Mouse (Mus musculus): ENCODE measurements around the gene Ifne.
"Not testable (repeated sequence)": the region's sequence is repeated elsewhere in the genome, so short reads cannot be mapped to it uniquely, and the experiment has no call there.

Ifne gene

GRCm38 (mm10) chr4:88867926-88868911, 11.8 kb downstream of the Ifne start:
- peak in 1 of 2 experiments; percentile 15 for DNase-seq (ENCODE audit: low spot score in 2 of 2)

DNA sequence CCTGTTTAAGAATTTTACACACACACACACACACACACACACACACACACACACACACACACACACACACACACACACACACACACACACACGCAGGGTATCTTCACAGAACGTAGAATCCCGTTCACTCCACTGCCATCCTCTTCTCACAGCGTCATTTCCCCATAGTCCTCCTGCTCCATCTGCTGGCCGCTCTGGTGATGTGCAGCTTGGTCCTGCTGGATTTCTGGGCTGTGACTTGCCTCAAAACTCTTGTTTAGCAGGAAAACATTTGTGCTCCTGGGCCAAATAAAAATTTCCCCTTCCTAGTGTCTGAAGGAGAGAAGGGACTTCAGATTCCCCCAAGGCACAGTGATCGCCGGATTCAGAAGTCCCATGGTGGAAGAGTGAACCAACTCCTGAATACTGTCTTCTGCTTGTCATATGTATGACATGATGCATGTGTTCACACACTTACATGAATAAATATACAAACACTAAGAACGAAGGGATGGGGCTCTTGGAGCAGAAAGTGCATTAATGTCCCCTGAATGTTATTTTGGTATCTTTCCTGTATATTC, 12.6 kb downstream of the Ifne start:
- peak; percentile 71 to 80 for DNase-seq (ENCODE audit: low spot score in 2 of 2)

GRCm38 (mm10) chr4:88865011-88865569, 14.9 kb downstream of the Ifne start:
- no peak for DNase-seq (ENCODE audit: low spot score in 2 of 2)

DNA sequence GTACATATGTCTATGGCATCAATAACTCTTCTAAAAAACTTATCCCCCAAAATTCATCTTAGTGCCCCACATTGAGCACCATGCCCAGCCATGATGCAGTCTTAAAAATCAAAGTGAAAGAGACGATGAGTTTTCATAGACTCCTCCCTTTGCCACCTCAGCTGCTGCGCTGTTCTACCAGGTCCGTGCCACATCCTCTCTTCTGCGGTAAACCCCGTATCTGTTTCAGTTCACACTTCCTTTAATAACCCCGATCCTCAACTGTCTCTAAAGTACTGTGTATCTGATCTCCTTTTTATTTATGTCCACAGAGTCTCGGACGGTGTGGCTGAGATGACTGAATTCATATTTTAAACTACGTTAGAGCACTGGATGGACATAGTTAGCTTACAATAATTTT, 15.4 kb downstream of the Ifne start:
- no peak for DNase-seq (ENCODE audit: low spot score in 2 of 2)

DNA sequence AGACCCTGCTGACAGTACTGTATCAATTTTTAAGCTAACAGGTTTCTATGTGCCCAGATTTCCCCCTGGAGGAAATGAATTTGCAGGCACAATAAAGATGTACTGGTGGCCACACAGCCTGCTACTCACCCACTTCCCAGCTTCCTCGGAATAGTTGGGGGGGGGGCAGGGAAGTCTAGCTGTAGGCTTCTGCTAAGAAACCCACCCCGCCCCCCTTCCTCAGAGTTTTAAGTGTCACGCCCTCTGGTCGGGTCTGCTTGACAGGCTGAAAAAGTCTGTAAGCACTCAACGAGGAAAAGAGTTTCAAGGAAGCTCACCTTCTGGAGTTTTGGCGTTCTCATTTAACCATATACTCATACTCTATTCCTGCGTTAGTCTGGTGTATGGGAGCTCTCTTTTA, 16.7 kb downstream of the Ifne start:
- DNase-seq (ENCODE audit: low spot score in 2 of 2): no peak

- no peak for DNase-seq (ENCODE audit: low spot score in 2 of 2)
Measured at GRCm38 (mm10) chr4:88859214-88859613, 20.8 kb downstream of the Ifne start.

- DNase-seq (ENCODE audit: low spot score in 2 of 2): no peak
Measured at GRCm38 (mm10) chr4:88851026-88851763, 28.8 kb downstream of the Ifne start.

GRCm38 (mm10) chr4:88849698-88850097, 30.3 kb downstream of the Ifne start, which contains the start of gene Ifna1:
Ifna1 (plus strand) TSS chr4:88850087.
- no peak for DNase-seq (ENCODE audit: low spot score in 2 of 2)

- DNase-seq (ENCODE audit: low spot score in 2 of 2): no peak
Measured at GRCm38 (mm10) chr4:88845334-88845733, 34.7 kb downstream of the Ifne start.

GRCm38 (mm10) chr4:88841438-88841911, 38.5 kb downstream of the Ifne start, which contains the start of gene Ifna4:
Ifna4 (plus strand) TSS chr4:88841861.
- DNase-seq (ENCODE audit: low spot score in 2 of 2): no peak

- DNase-seq (ENCODE audit: low spot score in 2 of 2): no peak
Measured at GRCm38 (mm10) chr4:88840058-88840457, 39.9 kb downstream of the Ifne start.

- DNase-seq (ENCODE audit: low spot score in 2 of 2): no peak
Measured at GRCm38 (mm10) chr4:88838828-88839227, 41.2 kb downstream of the Ifne start.

DNA sequence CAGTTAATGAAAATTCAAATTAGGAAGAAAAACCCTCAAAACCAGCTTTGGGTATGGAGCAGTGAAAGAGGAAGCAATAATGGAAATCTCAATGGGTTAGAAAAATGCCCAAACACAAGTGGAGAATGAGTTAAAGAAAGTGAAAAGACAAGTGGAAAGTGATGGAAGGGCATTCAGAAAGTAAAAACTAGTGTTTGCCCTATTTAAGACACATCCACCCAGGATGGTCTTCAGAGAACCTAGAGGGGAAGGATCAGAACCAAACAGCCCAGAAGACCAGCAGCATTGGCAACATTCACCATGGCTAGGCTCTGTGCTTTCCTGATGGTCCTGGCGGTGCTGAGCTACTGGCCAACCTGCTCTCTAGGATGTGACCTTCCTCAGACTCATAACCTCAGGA, 44.8 kb downstream of the Ifne start, which contains the start of gene Ifna5:
Ifna5 (plus strand) TSS at position 301 of the 400 bp plus-strand sequence.
- not testable (repeated sequence) for DNase-seq (ENCODE audit: low spot score in 2 of 2)

GRCm38 (mm10) chr4:88830523-88830922, 49.5 kb downstream of the Ifne start:
- peak in 1 of 2 experiments; percentile 9 for DNase-seq (ENCODE audit: low spot score in 2 of 2)

Measured in urinary bladder, postnatal 36 days (tissue).